Mouse (Mus musculus) stomach, embryonic 14.5 days (tissue): ENCODE measurements around the gene Gstm2. TPM values are rescaled to one million over a fixed set of nuclear protein-coding genes. Genes with fewer than 3 reads are reported as not detected.

Source experiments
- ATAC-seq: fragments of 200-750 bp; cut with Nextera tagmentation; 2 replicates; pipeline ENCODE4 v1.8.0; 2017; ENCODE audit warnings: low read depth, moderate TSS enrichment; ENCODE audit not compliant: insufficient number of reproducible peaks, insufficient read depth, low FRiP score
- H3K27ac ChIP-seq: fragments of 300-500 bp; sonication (generic); 2 replicates; pipeline ENCODE4 v1.5.1; 2014; ENCODE audit warnings: mild to moderate bottlenecking, low read length, moderate library complexity, mixed read lengths
- H3K27me3 ChIP-seq: fragments of 300-500 bp; sonication (generic); 2 replicates; pipeline ENCODE4 v1.6.1; 2014; ENCODE audit warnings: low read length, control low read depth, mixed read lengths; ENCODE audit not compliant: control insufficient read depth, insufficient read depth
- H3K36me3 ChIP-seq: fragments of 300-500 bp; sonication (generic); 2 replicates; pipeline ENCODE4 v1.6.1; 2014; ENCODE audit warnings: mild to moderate bottlenecking, control low read depth, low read length, moderate library complexity, mixed read lengths; ENCODE audit not compliant: control insufficient read depth, insufficient read depth
- H3K4me1 ChIP-seq: fragments of 300-500 bp; sonication (generic); 2 replicates; pipeline ENCODE4 v1.6.1; 2014; ENCODE audit warnings: low read length, control low read depth, mixed read lengths; ENCODE audit not compliant: control insufficient read depth, insufficient read depth
- H3K4me2 ChIP-seq: fragments of 300-500 bp; sonication (generic); replicated peaks from 2 replicates; pipeline ENCODE4 v1.6.1; 2014; ENCODE audit warnings: low read depth, low read length, control low read depth
- H3K4me3 ChIP-seq: fragments of 300-500 bp; sonication (generic); 2 replicates; pipeline ENCODE4 v1.5.1; 2014; ENCODE audit warnings: low read depth, low read length, control low read depth
- H3K9ac ChIP-seq: fragments of 300-500 bp; sonication (generic); replicated peaks from 2 replicates; pipeline ENCODE4 v1.6.1; 2014; ENCODE audit warnings: low read depth, mild to moderate bottlenecking, control low read depth, low read length, moderate library complexity, mixed read lengths
- H3K9me3 ChIP-seq: fragments of 300-500 bp; sonication (generic); 2 replicates; pipeline ENCODE4 v1.6.1; 2016; ENCODE audit warnings: low read depth, low read length, control low read depth; ENCODE audit not compliant: control insufficient read depth
- WGBS: fragments of 180-500 bp; shearing (Covaris S2); extraction: QIAGEN DNeasy Blood & Tissue Kit; methylation state at CpG from one replicate; pipeline ENCODE4 v1.1.7; 2014; 5-methylcytosine and 5-hydroxymethylcytosine counted together
- polyA plus RNA-seq: library from polyadenylated mRNA; unstranded; fragments of >200 nt; fragmentation: Nextera tagmentation; extraction: Ambion mirVana; gene quantifications from 2 replicates; pipeline ENCODE4 v1.2.1, GENCODE M21; 2014

Gene Gstm2
- polyA plus RNA-seq, 1 experiment from 2014 or later: 169 TPM

DNA sequence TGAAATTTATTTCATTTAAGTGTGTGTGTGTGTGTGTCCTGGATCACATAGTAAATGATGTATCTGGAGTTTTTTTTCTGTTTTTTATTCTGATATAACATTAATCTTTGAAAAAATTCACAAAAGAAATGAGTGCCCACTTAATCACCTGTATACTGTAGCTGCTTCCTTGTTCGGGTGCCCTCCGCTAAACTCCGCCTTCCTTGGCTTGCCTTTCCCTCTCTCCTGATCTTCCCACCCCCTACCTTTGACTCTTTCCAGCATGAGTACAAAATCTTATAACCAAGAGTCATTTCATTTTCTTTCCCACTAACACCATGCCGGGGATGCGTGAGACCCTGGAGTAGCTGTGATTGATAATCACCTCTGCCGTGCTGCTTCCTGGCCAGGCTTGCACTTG is 54.1 kb downstream of the Gstm2 start:
- H3K27ac ChIP-seq: no peak overlapping the region
- no peaks in the 10 kb centered on the region for H3K4me1 ChIP-seq
- 52% methylated on average over 6 of the region's 6 CpGs for WGBS
- no peaks in the 10 kb centered on the region for H3K27me3 ChIP-seq
- H3K4me2 ChIP-seq: no peak overlapping the region
- no peaks in the 10 kb centered on the region for H3K36me3 ChIP-seq
- no peak for ATAC-seq
- no peak overlapping the region for H3K9ac ChIP-seq
- no peak overlapping the region for H3K4me3 ChIP-seq
- no peaks in the 10 kb centered on the region for H3K9me3 ChIP-seq

Other genes with a start within 250 kb of the Gstm2 start
- 11.0 and 14.0 TPM in 2 replicates for gene Csf1, start 226.0 kb downstream of the Gstm2 start, polyA plus RNA-seq
- 7.0 and 7.2 TPM in 2 replicates for gene Eps8l3, start 109.2 kb downstream of the Gstm2 start, polyA plus RNA-seq
- gene Gstm5, start 90.6 kb downstream of the Gstm2 start, polyA plus RNA-seq: 166 and 173 TPM in 2 replicates
- gene Gstm7, start 54.6 kb downstream of the Gstm2 start, polyA plus RNA-seq: 19.6 and 21.0 TPM in 2 replicates
- 6.9 and 8.1 TPM in 2 replicates for gene Gstm6, start 42.7 kb downstream of the Gstm2 start, polyA plus RNA-seq
- gene Gstm3, start 17.2 kb downstream of the Gstm2 start, polyA plus RNA-seq: 27.4 and 30.9 TPM in 2 replicates
- gene Gstm1, start 31.5 kb upstream of the Gstm2 start, polyA plus RNA-seq: 320 and 324 TPM in 2 replicates
- gene Gstm4, start 58.4 kb upstream of the Gstm2 start, polyA plus RNA-seq: 18.1 and 21.2 TPM in 2 replicates
- 33.6 and 36.0 TPM in 2 replicates for gene Ampd2, start 100.2 kb upstream of the Gstm2 start, polyA plus RNA-seq
- gene Gnat2, start 106.3 kb upstream of the Gstm2 start, polyA plus RNA-seq: 0.51 and 1.2 TPM in 2 replicates
- gene Gnai3, start 159.7 kb upstream of the Gstm2 start, polyA plus RNA-seq: 154 and 170 TPM in 2 replicates
- 0.07 and 0.26 TPM in 2 replicates for gene Gpr61, start 168.4 kb upstream of the Gstm2 start, polyA plus RNA-seq
- gene Amigo1, start 199.9 kb upstream of the Gstm2 start, polyA plus RNA-seq: 2.4 and 3.2 TPM in 2 replicates
- 2.7 and 2.8 TPM in 2 replicates for gene Cyb561d1, start 214.8 kb upstream of the Gstm2 start, polyA plus RNA-seq
- gene Atxn7l2, start 224.5 kb upstream of the Gstm2 start, polyA plus RNA-seq: 16.8 and 19.9 TPM in 2 replicates
- gene Sypl2, start 240.2 kb upstream of the Gstm2 start, polyA plus RNA-seq: 0.24 and 0.30 TPM in 2 replicates